Mouse (Mus musculus): ENCODE data around the gene Mbd5.

GRCm38 (mm10) chr2:48978920-48979319 lies 29.6 kb downstream of the Mbd5 start:
- TF ChIP-seq CTCF (IDR thresholded peaks at IDR 0.05; ENCODE audit: borderline replicate concordance, insufficient read depth, low read length) = no peak
- TF ChIP-seq POLR2A (IDR thresholded peaks at IDR 0.05; ENCODE audit: low read depth, low read length) = no peak

All from embryonic fibroblast, embryonic 13.5 days (primary cell).